Mouse (Mus musculus) embryonic facial prominence, embryonic 15.5 days (tissue): ENCODE data around the gene Osbpl6. TPM values are rescaled to one million over a fixed set of nuclear protein-coding genes. Genes with fewer than 3 reads are reported as not detected.

Experiments used
- ATAC-seq: fragments of 200-750 bp; cut with Nextera tagmentation; 2 replicates; pipeline ENCODE4 v1.8.0; 2017; ENCODE audit warnings: low read depth, moderate TSS enrichment; ENCODE audit not compliant: insufficient number of reproducible peaks, low FRiP score, low TSS enrichment
- H3K27ac ChIP-seq: fragments of 300-500 bp; sonication (generic); replicated peaks from 2 replicates; pipeline ENCODE4 v1.5.1; 2015; ENCODE audit warnings: mild to moderate bottlenecking, inconsistent platforms
- H3K27me3 ChIP-seq: fragments of 300-500 bp; sonication (generic); 2 replicates; pipeline ENCODE4 v1.6.1; 2015; ENCODE audit warnings: inconsistent platforms
- H3K36me3 ChIP-seq: fragments of 300-500 bp; sonication (generic); 2 replicates; pipeline ENCODE4 v1.6.1; 2015; ENCODE audit warnings: mild to moderate bottlenecking, inconsistent platforms
- H3K4me1 ChIP-seq: fragments of 300-500 bp; sonication (generic); 2 replicates; pipeline ENCODE4 v1.6.1; 2015; ENCODE audit warnings: inconsistent platforms
- H3K4me2 ChIP-seq: fragments of 300-500 bp; sonication (generic); replicated peaks from 2 replicates; pipeline ENCODE4 v1.6.1; 2015; ENCODE audit warnings: mild to moderate bottlenecking, inconsistent platforms
- H3K4me3 ChIP-seq: fragments of 300-500 bp; sonication (generic); replicated peaks from 2 replicates; pipeline ENCODE4 v1.5.1; 2015; ENCODE audit warnings: mild to moderate bottlenecking, inconsistent platforms
- H3K9ac ChIP-seq: fragments of 300-500 bp; sonication (generic); 2 replicates; pipeline ENCODE4 v1.6.1; 2015; ENCODE audit warnings: inconsistent platforms
- H3K9me3 ChIP-seq: fragments of 300-500 bp; sonication (generic); replicated peaks from 2 replicates; pipeline ENCODE4 v1.6.1; 2016; ENCODE audit warnings: inconsistent platforms
- WGBS: fragments of 180-500 bp; shearing (Covaris S2); methylation state at CpG from one replicate; pipeline ENCODE4 v1.1.7; 2015; 5-methylcytosine and 5-hydroxymethylcytosine counted together
- microRNA-seq: library from miRNA; unstranded; fragments of <30 nt; microRNA quantifications from one replicate; pipeline ENCODE4, GENCODE M21; 2016; ENCODE audit warnings: borderline number of aligned reads
- polyA plus RNA-seq: library from polyadenylated mRNA; unstranded; fragments of >200 nt; fragmentation: Nextera tagmentation; extraction: Ambion mirVana; gene quantifications from 2 replicates; pipeline ENCODE4 v1.2.1, GENCODE M21; 2015

Gene Osbpl6
- polyA plus RNA-seq, 1 experiment from 2014 or later: 15.1 TPM

DNA sequence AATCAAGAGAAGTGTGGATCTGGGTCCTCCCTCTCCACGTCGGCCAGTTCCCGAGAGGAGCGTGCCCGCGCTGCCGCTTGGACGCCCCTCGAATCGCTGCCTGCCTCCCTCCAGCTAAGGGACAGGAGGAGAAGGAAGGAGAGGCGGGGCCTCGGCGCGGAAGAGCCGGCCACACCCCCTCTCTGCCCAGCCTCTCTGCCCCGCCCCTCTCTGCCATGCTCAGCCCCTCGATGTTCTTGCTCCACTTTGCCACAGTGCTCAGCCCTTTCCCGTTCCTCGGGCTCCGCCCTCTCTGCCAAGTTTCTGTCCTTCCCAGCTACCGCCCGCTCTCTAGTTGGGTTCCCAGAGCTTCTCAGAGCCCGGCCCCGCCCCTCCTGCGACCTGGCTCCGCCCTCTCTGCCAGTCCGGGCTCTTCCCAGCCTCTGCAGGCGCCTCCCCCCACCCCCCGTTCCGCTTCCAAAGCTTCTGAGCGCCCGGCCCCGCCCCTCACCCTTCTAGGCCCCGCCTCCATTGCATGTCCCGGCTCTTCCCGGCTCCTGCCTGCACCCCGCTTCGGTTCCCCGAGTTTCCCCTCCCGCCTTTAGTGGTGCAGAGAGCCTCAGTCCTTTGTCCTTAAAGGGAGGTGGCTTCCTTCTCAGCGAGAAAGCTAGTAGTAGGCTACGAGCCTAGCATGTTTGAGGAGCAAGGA is 241.7 kb downstream of the Osbpl6 start, which contains the start of the genes Prkra and Pjvk:
TSS of gene Prkra (minus strand) at position 133 of the 688 bp plus-strand sequence.
TSS of gene Pjvk (plus strand) at position 594 of the 688 bp plus-strand sequence.
- peak; percentile 99 for ATAC-seq
- H3K4me3 ChIP-seq: peak within 1 kb of the TSS; percentile 70
- peak within 1 kb of the TSS; percentile 74 for H3K4me2 ChIP-seq
- no peaks in the 10 kb centered on the region for H3K27me3 ChIP-seq
- H3K9ac ChIP-seq: peak within 1 kb of the TSS; percentile 66
- H3K9me3 ChIP-seq: no peaks in the 10 kb centered on the region
- H3K36me3 ChIP-seq: peaks cover 2% of the 10 kb centered on the region; the same call in 1 of the 2 replicates
- peaks cover 15% of the 10 kb centered on the region for H3K4me1 ChIP-seq
- H3K27ac ChIP-seq: peak within 1 kb of the TSS; percentile 84
- under 1% methylated on average over 39 of the region's 42 CpGs for WGBS

DNA sequence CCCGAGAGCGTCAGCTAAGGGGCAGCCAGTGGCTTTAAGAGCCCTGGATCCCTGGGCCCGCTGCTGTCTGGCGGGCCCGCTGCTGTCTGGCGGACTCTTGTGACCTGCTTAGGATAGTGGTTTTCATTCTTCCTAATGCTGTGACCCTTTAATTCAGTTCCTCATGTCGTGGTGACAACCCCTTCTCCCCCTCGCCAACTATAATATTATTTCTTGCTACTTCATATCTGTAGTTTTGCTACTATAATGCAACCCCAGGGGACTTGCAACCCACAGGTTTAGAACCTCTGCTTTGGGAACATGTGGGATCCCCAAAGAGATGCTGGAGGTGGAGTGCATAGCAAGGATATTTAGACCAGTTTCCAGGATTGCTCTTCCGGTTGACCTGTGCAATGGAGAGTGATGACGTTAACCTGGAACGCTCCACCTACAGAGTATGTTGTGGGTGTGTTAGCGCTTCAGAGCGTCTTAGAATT is 242.4 kb downstream of the Osbpl6 start:
- peak overlapping the region; percentile 84 for H3K27ac ChIP-seq
- peaks cover 15% of the 10 kb centered on the region for H3K4me1 ChIP-seq
- H3K4me2 ChIP-seq: peak overlapping the region; percentile 74
- peak overlapping the region; percentile 70 for H3K4me3 ChIP-seq
- H3K9me3 ChIP-seq: no peaks in the 10 kb centered on the region
- WGBS: 29% methylated on average over 13 of the region's 13 CpGs
- H3K9ac ChIP-seq: no peak overlapping the region
- H3K27me3 ChIP-seq: no peaks in the 10 kb centered on the region
- no peak for ATAC-seq
- no peaks in the 10 kb centered on the region for H3K36me3 ChIP-seq

Small RNA genes lying within 50 kb of the gene (microRNA-seq; reads per million reads assigned to microRNA genes)
- not detected for gene Gm23164

Other genes starting within 250 kb of the Osbpl6 start
- gene Pde11a, start 67.7 kb upstream of the Osbpl6 start, polyA plus RNA-seq: 0.39 and 0.41 TPM in 2 replicates
- not detected in 2 replicates for gene Cyct, start 46.1 kb upstream of the Osbpl6 start, polyA plus RNA-seq
- gene Rbm45, start 36.5 kb upstream of the Osbpl6 start, polyA plus RNA-seq: 14.8 and 15.5 TPM in 2 replicates
- gene Prkra, start 241.5 kb downstream of the Osbpl6 start, polyA plus RNA-seq: 53.2 and 56.7 TPM in 2 replicates
- 0.59 TPM in 1 of 2 replicates, not detected in the other for gene Pjvk, start 242.0 kb downstream of the Osbpl6 start, polyA plus RNA-seq